Mouse (Mus musculus) neural tube, embryonic 13.5 days (tissue): ENCODE measurements around the gene Olfr613. TPM values are rescaled to one million over a fixed set of nuclear protein-coding genes. Genes with fewer than 3 reads are reported as not detected.
"Not testable (repeated sequence)": the region's sequence is repeated elsewhere in the genome, so short reads cannot be mapped to it uniquely, and the experiment has no call there.

Experiments
- ATAC-seq: fragments of 200-750 bp; cut with Nextera tagmentation; 2 replicates; pipeline ENCODE4 v1.8.0; 2017; ENCODE audit warnings: low read depth, mild to moderate bottlenecking, moderate TSS enrichment, moderate library complexity
- H3K27ac ChIP-seq: fragments of 300-500 bp; sonication (generic); replicated peaks from 2 replicates; pipeline ENCODE4 v1.5.1; 2015; ENCODE audit warnings: moderate library complexity, mild to moderate bottlenecking, inconsistent platforms
- H3K27me3 ChIP-seq: fragments of 300-500 bp; sonication (generic); 2 replicates; pipeline ENCODE4 v1.6.1; 2015; ENCODE audit warnings: mild to moderate bottlenecking, inconsistent platforms
- H3K36me3 ChIP-seq: fragments of 300-500 bp; sonication (generic); 2 replicates; pipeline ENCODE4 v1.6.1; 2015; ENCODE audit warnings: mild to moderate bottlenecking, inconsistent platforms
- H3K4me1 ChIP-seq: fragments of 300-500 bp; sonication (generic); replicated peaks from 2 replicates; pipeline ENCODE4 v1.6.1; 2015; ENCODE audit warnings: inconsistent platforms
- H3K4me2 ChIP-seq: fragments of 300-500 bp; sonication (generic); 2 replicates; pipeline ENCODE4 v1.6.1; 2015; ENCODE audit warnings: inconsistent platforms, mild to moderate bottlenecking, moderate library complexity
- H3K4me3 ChIP-seq: fragments of 300-500 bp; sonication (generic); 2 replicates; pipeline ENCODE4 v1.5.1; 2015; ENCODE audit warnings: mild to moderate bottlenecking, inconsistent platforms
- H3K9ac ChIP-seq: fragments of 300-500 bp; sonication (generic); 2 replicates; pipeline ENCODE4 v1.6.1; 2015; ENCODE audit warnings: moderate library complexity, mild to moderate bottlenecking, inconsistent platforms
- H3K9me3 ChIP-seq: fragments of 300-500 bp; sonication (generic); 2 replicates; pipeline ENCODE4 v1.6.1; 2016; ENCODE audit warnings: inconsistent platforms
- WGBS: fragments of 180-500 bp; shearing (Covaris S2); methylation state at CpG from one replicate; pipeline ENCODE4 v1.1.7; 2015; 5-methylcytosine and 5-hydroxymethylcytosine counted together
- microRNA-seq: library from miRNA; unstranded; fragments of <30 nt; microRNA quantifications from one replicate; pipeline ENCODE4, GENCODE M21; 2016
- polyA plus RNA-seq: library from polyadenylated mRNA; unstranded; fragments of >200 nt; fragmentation: Nextera tagmentation; extraction: Ambion mirVana; gene quantifications from 2 replicates; pipeline ENCODE4 v1.2.1, GENCODE M21; 2015

Olfr613 gene
- polyA plus RNA-seq: not detected in 2 replicates

GRCm38 (mm10) chr7:103547774-103548173 lies at the start of gene Olfr613:
Gene Olfr613, plus strand, starts transcription at chr7:103548074.
- H3K27me3 ChIP-seq: no peaks in the 10 kb centered on the region
- WGBS: 81% methylated on average over 2 of the region's 2 CpGs
- no peak for ATAC-seq

GRCm38 (mm10) chr7:103512022-103512421 lies 35.9 kb upstream of the Olfr613 start, which contains the start of gene Olfr610:
Gene Olfr610, minus strand, starts transcription at chr7:103512122.
- WGBS: 93% methylated on average over 2 of the region's 2 CpGs
- no peaks in the 10 kb centered on the region for H3K9me3 ChIP-seq
- H3K27me3 ChIP-seq: no peaks in the 10 kb centered on the region
- H3K36me3 ChIP-seq: no peaks in the 10 kb centered on the region
- no peak within 1 kb of the TSS for H3K4me2 ChIP-seq
- H3K4me3 ChIP-seq: no peak within 1 kb of the TSS
- no peaks in the 10 kb centered on the region for H3K4me1 ChIP-seq
- no peak within 1 kb of the TSS for H3K27ac ChIP-seq
- no peak within 1 kb of the TSS for H3K9ac ChIP-seq
- ATAC-seq: no peak

More at GRCm38 (mm10) chr7:103547774-103548173, at the start of gene Olfr613:
- Histone ChIP-seq H3K36me3 (no peaks in the 10 kb centered on the region), H3K9ac (no peak within 1 kb of the TSS), H3K4me2 (no peak within 1 kb of the TSS), H3K4me1 (no peaks in the 10 kb centered on the region), H3K4me3 (no peak within 1 kb of the TSS), H3K9me3 (no peaks in the 10 kb centered on the region), H3K27ac (no peak within 1 kb of the TSS)

GRCm38 (mm10) chr7:103520746-103521145 lies 27.1 kb upstream of the Olfr613 start, which contains the start of gene Olfr611:
Gene Olfr611, minus strand, starts transcription at chr7:103520846.
- not testable (repeated sequence) for H3K9me3 ChIP-seq, H3K27me3 ChIP-seq, H3K9ac ChIP-seq, H3K4me2 ChIP-seq, H3K4me3 ChIP-seq, H3K4me1 ChIP-seq, H3K36me3 ChIP-seq, ATAC-seq, H3K27ac ChIP-seq
- 67% methylated on average over 1 of the region's 1 CpGs for WGBS

- H3K4me1 ChIP-seq, H3K27ac ChIP-seq, H3K9me3 ChIP-seq, H3K4me2 ChIP-seq, H3K4me3 ChIP-seq, ATAC-seq, H3K27me3 ChIP-seq, H3K36me3 ChIP-seq, H3K9ac ChIP-seq: not testable (repeated sequence)
- WGBS: 91% methylated on average over 2 of the region's 2 CpGs
Measured at GRCm38 (mm10) chr7:103542617-103543016, 5.3 kb upstream of the Olfr613 start, which contains the start of gene Olfr612. Gene Olfr612, minus strand, starts transcription at chr7:103542717.

GRCm38 (mm10) chr7:103555779-103556178 lies 7.9 kb downstream of the Olfr613 start, which contains the start of gene Olfr615:
Gene Olfr615, plus strand, starts transcription at chr7:103556079.
- H3K4me1 ChIP-seq: no peaks in the 10 kb centered on the region
- 93% methylated on average over 2 of the region's 2 CpGs for WGBS
- H3K4me3 ChIP-seq: no peak within 1 kb of the TSS
- no peak within 1 kb of the TSS for H3K27ac ChIP-seq
- H3K9me3 ChIP-seq: no peaks in the 10 kb centered on the region
- no peaks in the 10 kb centered on the region for H3K36me3 ChIP-seq
- no peak within 1 kb of the TSS for H3K4me2 ChIP-seq
- no peak within 1 kb of the TSS for H3K9ac ChIP-seq
- ATAC-seq: no peak
- H3K27me3 ChIP-seq: no peaks in the 10 kb centered on the region

- WGBS: 78% methylated on average over 3 of the region's 3 CpGs
Measured at GRCm38 (mm10) chr7:103569043-103569442, 21.2 kb downstream of the Olfr613 start, which contains the start of gene Olfr616. Gene Olfr616, minus strand, starts transcription at chr7:103569143.

GRCm38 (mm10) chr7:103572761-103573160 lies 24.9 kb downstream of the Olfr613 start, which contains the start of gene Olfr617:
Gene Olfr617, plus strand, starts transcription at chr7:103573061.
- H3K4me2 ChIP-seq: no peak within 1 kb of the TSS
- 79% methylated on average over 1 of the region's 1 CpGs for WGBS
- ATAC-seq: no peak

More at GRCm38 (mm10) chr7:103569043-103569442, 21.2 kb downstream of the Olfr613 start, which contains the start of gene Olfr616:
- no peak within 1 kb of the TSS for H3K4me3 ChIP-seq
- no peaks in the 10 kb centered on the region for H3K36me3 ChIP-seq
- H3K4me2 ChIP-seq: no peak within 1 kb of the TSS
- no peaks in the 10 kb centered on the region for H3K9me3 ChIP-seq
- no peaks in the 10 kb centered on the region for H3K4me1 ChIP-seq
- H3K27me3 ChIP-seq: no peaks in the 10 kb centered on the region
- no peak for ATAC-seq
- H3K9ac ChIP-seq: no peak within 1 kb of the TSS
- H3K27ac ChIP-seq: no peak within 1 kb of the TSS

GRCm38 (mm10) chr7:103589803-103590202 lies 41.9 kb downstream of the Olfr613 start, which contains the start of gene Olfr618:
Gene Olfr618, plus strand, starts transcription at chr7:103590103.
- 67% methylated on average over 2 of the region's 2 CpGs for WGBS
- ATAC-seq: no peak

More at GRCm38 (mm10) chr7:103572761-103573160, 24.9 kb downstream of the Olfr613 start, which contains the start of gene Olfr617:
- Histone ChIP-seq H3K27me3 (no peaks in the 10 kb centered on the region), H3K9me3 (no peaks in the 10 kb centered on the region), H3K27ac (no peak within 1 kb of the TSS), H3K4me3 (no peak within 1 kb of the TSS), H3K4me1 (no peaks in the 10 kb centered on the region), H3K36me3 (no peaks in the 10 kb centered on the region), H3K9ac (no peak within 1 kb of the TSS)

GRCm38 (mm10) chr7:103600275-103600674 lies 52.4 kb downstream of the Olfr613 start, which contains the start of gene Olfr619:
Gene Olfr619, plus strand, starts transcription at chr7:103600575.
- no peak within 1 kb of the TSS for H3K4me2 ChIP-seq
- no peak within 1 kb of the TSS for H3K27ac ChIP-seq
- no peak within 1 kb of the TSS for H3K9ac ChIP-seq
- ATAC-seq: no peak
- H3K4me3 ChIP-seq: no peak within 1 kb of the TSS
- H3K27me3 ChIP-seq: no peaks in the 10 kb centered on the region
- H3K9me3 ChIP-seq: no peaks in the 10 kb centered on the region
- no peaks in the 10 kb centered on the region for H3K4me1 ChIP-seq
- no peaks in the 10 kb centered on the region for H3K36me3 ChIP-seq

More at GRCm38 (mm10) chr7:103589803-103590202, 41.9 kb downstream of the Olfr613 start, which contains the start of gene Olfr618:
- no peak within 1 kb of the TSS for H3K4me3 ChIP-seq
- H3K27me3 ChIP-seq: no peaks in the 10 kb centered on the region
- H3K4me2 ChIP-seq: no peak within 1 kb of the TSS
- H3K9ac ChIP-seq: no peak within 1 kb of the TSS
- H3K9me3 ChIP-seq: no peaks in the 10 kb centered on the region
- H3K36me3 ChIP-seq: no peaks in the 10 kb centered on the region
- H3K27ac ChIP-seq: no peak within 1 kb of the TSS
- no peaks in the 10 kb centered on the region for H3K4me1 ChIP-seq

Small RNA genes within 50 kb of the gene (microRNA-seq; reads per million reads assigned to microRNA genes)
- gene Gm26506: not detected

Other genes starting within 250 kb of the Olfr613 start
- not detected in 2 replicates for gene Olfr596, start 242.4 kb upstream of the Olfr613 start, polyA plus RNA-seq
- not detected in 2 replicates for gene Olfr597, start 231.8 kb upstream of the Olfr613 start, polyA plus RNA-seq
- gene Olfr598, start 224.5 kb upstream of the Olfr613 start, polyA plus RNA-seq: not detected in 2 replicates
- gene Olfr599, start 212.2 kb upstream of the Olfr613 start, polyA plus RNA-seq: not detected in 2 replicates
- not detected in 2 replicates for gene Olfr600, start 198.4 kb upstream of the Olfr613 start, polyA plus RNA-seq
- not detected in 2 replicates for gene Olfr601, start 185.4 kb upstream of the Olfr613 start, polyA plus RNA-seq
- gene Olfr603, start 161.9 kb upstream of the Olfr613 start, polyA plus RNA-seq: not detected in 2 replicates
- gene Usp17lc, start 133.0 kb upstream of the Olfr613 start, polyA plus RNA-seq: not detected in 2 replicates
- not detected in 2 replicates for gene Olfr605, start 102.6 kb upstream of the Olfr613 start, polyA plus RNA-seq
- not detected in 2 replicates for gene Olfr606, start 99.0 kb upstream of the Olfr613 start, polyA plus RNA-seq
- gene Olfr607, start 83.9 kb upstream of the Olfr613 start, polyA plus RNA-seq: not detected in 2 replicates
- not detected in 2 replicates for gene Olfr608, start 78.2 kb upstream of the Olfr613 start, polyA plus RNA-seq
- not detected in 2 replicates for gene Olfr609, start 50.0 kb upstream of the Olfr613 start, polyA plus RNA-seq
- not detected in 2 replicates for gene Olfr610, start 36.0 kb upstream of the Olfr613 start, polyA plus RNA-seq
- not detected in 2 replicates for gene Olfr611, start 27.2 kb upstream of the Olfr613 start, polyA plus RNA-seq
- not detected in 2 replicates for gene Olfr612, start 5.4 kb upstream of the Olfr613 start, polyA plus RNA-seq
- gene Olfr615, start 8.0 kb downstream of the Olfr613 start, polyA plus RNA-seq: not detected in 2 replicates
- gene Olfr616, start 21.1 kb downstream of the Olfr613 start, polyA plus RNA-seq: not detected in 2 replicates
- gene Olfr617, start 25.0 kb downstream of the Olfr613 start, polyA plus RNA-seq: not detected in 2 replicates
- not detected in 2 replicates for gene Olfr618, start 42.0 kb downstream of the Olfr613 start, polyA plus RNA-seq
- gene Olfr619, start 52.5 kb downstream of the Olfr613 start, polyA plus RNA-seq: not detected in 2 replicates
- gene Olfr620, start 64.5 kb downstream of the Olfr613 start, polyA plus RNA-seq: not detected in 2 replicates
- not detected in 2 replicates for gene Olfr622, start 94.6 kb downstream of the Olfr613 start, polyA plus RNA-seq
- gene Olfr623, start 115.6 kb downstream of the Olfr613 start, polyA plus RNA-seq: not detected in 2 replicates
- 0.03 TPM in 1 of 2 replicates, not detected in the other for gene Olfr624, start 123.1 kb downstream of the Olfr613 start, polyA plus RNA-seq
- gene Olfr625-ps1, start 134.6 kb downstream of the Olfr613 start, polyA plus RNA-seq: not detected in 2 replicates
- not detected in 2 replicates for gene Olfr243, start 166.6 kb downstream of the Olfr613 start, polyA plus RNA-seq
- not detected in 2 replicates for gene Olfr628, start 182.3 kb downstream of the Olfr613 start, polyA plus RNA-seq
- gene Olfr629, start 196.9 kb downstream of the Olfr613 start, polyA plus RNA-seq: not detected in 2 replicates
- gene Olfr630, start 209.3 kb downstream of the Olfr613 start, polyA plus RNA-seq: not detected in 2 replicates
- gene Olfr69, start 223.5 kb downstream of the Olfr613 start, polyA plus RNA-seq: not detected in 2 replicates
- not detected in 2 replicates for gene Olfr68, start 231.6 kb downstream of the Olfr613 start, polyA plus RNA-seq
- not detected in 2 replicates for gene Olfr67, start 243.7 kb downstream of the Olfr613 start, polyA plus RNA-seq